Mouse (Mus musculus) heart, embryonic 12.5 days (tissue): ENCODE data around the gene Scap. TPM values are rescaled to one million over a fixed set of nuclear protein-coding genes. Genes with fewer than 3 reads are reported as not detected.

Experiments used
- ATAC-seq: fragments of 200-750 bp; cut with Nextera tagmentation; 2 replicates; pipeline ENCODE4 v1.8.0; 2017; ENCODE audit warnings: moderate TSS enrichment, moderate library complexity; ENCODE audit not compliant: insufficient number of reproducible peaks, low FRiP score
- H3K27ac ChIP-seq: fragments of 300-500 bp; sonication (generic); 2 replicates; pipeline ENCODE4 v1.5.1; 2016; ENCODE audit warnings: mild to moderate bottlenecking, moderate library complexity; ENCODE audit not compliant: poor library complexity, severe bottlenecking
- H3K27me3 ChIP-seq: fragments of 300-500 bp; sonication (generic); replicated peaks from 2 replicates; pipeline ENCODE4 v1.6.1; 2016; ENCODE audit warnings: mild to moderate bottlenecking, moderate library complexity
- H3K36me3 ChIP-seq: fragments of 300-500 bp; sonication (generic); 2 replicates; pipeline ENCODE4 v1.6.1; 2016; ENCODE audit warnings: mild to moderate bottlenecking, moderate library complexity
- H3K4me1 ChIP-seq: fragments of 300-500 bp; sonication (generic); replicated peaks from 2 replicates; pipeline ENCODE4 v1.6.1; 2016; ENCODE audit warnings: mild to moderate bottlenecking
- H3K4me2 ChIP-seq: fragments of 300-500 bp; sonication (generic); 2 replicates; pipeline ENCODE4 v1.6.1; 2016; ENCODE audit warnings: mild to moderate bottlenecking, moderate library complexity
- H3K4me3 ChIP-seq: fragments of 300-500 bp; sonication (generic); 2 replicates; pipeline ENCODE4 v1.5.1; 2016; ENCODE audit warnings: mild to moderate bottlenecking
- H3K9ac ChIP-seq: fragments of 300-500 bp; sonication (generic); 2 replicates; pipeline ENCODE4 v1.6.1; 2016; ENCODE audit warnings: mild to moderate bottlenecking, moderate library complexity
- H3K9me3 ChIP-seq: fragments of 300-500 bp; sonication (generic); replicated peaks from 2 replicates; pipeline ENCODE4 v1.6.1; 2016; ENCODE audit warnings: mild to moderate bottlenecking, moderate library complexity
- WGBS: fragments of 180-500 bp; shearing (Covaris S2); methylation state at CpG from one replicate; pipeline ENCODE4 v1.1.7; 2016; 5-methylcytosine and 5-hydroxymethylcytosine counted together
- polyA plus RNA-seq: library from polyadenylated mRNA; unstranded; fragments of >200 nt; fragmentation: Nextera tagmentation; extraction: Ambion mirVana; gene quantifications from 2 replicates; pipeline ENCODE4 v1.2.1, GENCODE M21; 2016

The Scap gene
- polyA plus RNA-seq, 1 experiment from 2014 or later, result 22.2 TPM

GRCm38 (mm10) chr9:110413785-110414184, 80.7 kb downstream of the Scap start:
- H3K36me3 ChIP-seq, result no peaks in the 10 kb centered on the region
- H3K9me3 ChIP-seq, result no peaks in the 10 kb centered on the region
- H3K4me2 ChIP-seq, result no peak overlapping the region
- H3K4me3 ChIP-seq, result no peak overlapping the region
- WGBS, result 45% methylated on average over 9 of the region's 9 CpGs
- H3K9ac ChIP-seq, result no peak overlapping the region
- H3K27ac ChIP-seq, result no peak overlapping the region
- H3K27me3 ChIP-seq, result no peaks in the 10 kb centered on the region; the same call in 1 of the 2 replicates
- H3K4me1 ChIP-seq, result peaks cover 3% of the 10 kb centered on the region; the same call in 1 of the 2 replicates
- no peak for ATAC-seq

GRCm38 (mm10) chr9:110419511-110420112, 86.5 kb downstream of the Scap start, which contains the start of gene Ngp:
TSS of gene Ngp (plus strand) at chr9:110419747.
- no peak within 1 kb of the TSS for H3K4me3 ChIP-seq
- 84% methylated on average over 12 of the region's 12 CpGs for WGBS
- no peak within 1 kb of the TSS for H3K4me2 ChIP-seq
- no peak for ATAC-seq
- H3K9me3 ChIP-seq, result no peaks in the 10 kb centered on the region
- H3K36me3 ChIP-seq, result no peaks in the 10 kb centered on the region
- no peak within 1 kb of the TSS for H3K9ac ChIP-seq
- no peak within 1 kb of the TSS for H3K27ac ChIP-seq
- H3K27me3 ChIP-seq, result no peaks in the 10 kb centered on the region; the same call in 1 of the 2 replicates
- no peaks in the 10 kb centered on the region for H3K4me1 ChIP-seq

- Histone ChIP-seq H3K36me3 (peaks cover 68% of the 10 kb centered on the region), H3K27me3 (no peaks in the 10 kb centered on the region), H3K27ac (no peak overlapping the region), H3K9me3 (no peaks in the 10 kb centered on the region), H3K9ac (no peak overlapping the region), H3K4me2 (no peak overlapping the region), H3K4me1 (no peaks in the 10 kb centered on the region), H3K4me3 (no peak overlapping the region)
- ATAC-seq, result no peak
- 64% methylated on average over 8 of the region's 8 CpGs for WGBS
Observed at GRCm38 (mm10) chr9:110431241-110431640, 98.2 kb downstream of the Scap start.

- no peak for ATAC-seq
- no peaks in the 10 kb centered on the region for H3K9me3 ChIP-seq
- peaks cover 71% of the 10 kb centered on the region for H3K36me3 ChIP-seq
- H3K27ac ChIP-seq, result no peak overlapping the region
- H3K4me3 ChIP-seq, result no peak overlapping the region
- no peak overlapping the region for H3K4me2 ChIP-seq
- no peaks in the 10 kb centered on the region for H3K4me1 ChIP-seq
- WGBS, result 90% methylated on average over 2 of the region's 2 CpGs
- no peak overlapping the region for H3K9ac ChIP-seq
- H3K27me3 ChIP-seq, result no peaks in the 10 kb centered on the region
Observed at GRCm38 (mm10) chr9:110433045-110433444, 100.0 kb downstream of the Scap start.

Other genes with a start within 250 kb of the Scap start
- 111 and 118 TPM in 2 replicates for gene Smarcc1, start 215.6 kb upstream of the Scap start, polyA plus RNA-seq
- 114 and 120 TPM in 2 replicates for gene Dhx30, start 215.5 kb upstream of the Scap start, polyA plus RNA-seq
- 1.9 and 2.1 TPM in 2 replicates for gene Cspg5, start 89.5 kb upstream of the Scap start, polyA plus RNA-seq
- gene Elp6, start 28.1 kb upstream of the Scap start, polyA plus RNA-seq, result 13.8 and 15.3 TPM in 2 replicates
- 13.6 and 14.0 TPM in 2 replicates for gene Ptpn23, start 74.9 kb downstream of the Scap start, polyA plus RNA-seq
- 0.26 and 0.65 TPM in 2 replicates for gene Ngp, start 86.5 kb downstream of the Scap start, polyA plus RNA-seq
- 9.8 and 10.2 TPM in 2 replicates for gene Klhl18, start 143.4 kb downstream of the Scap start, polyA plus RNA-seq
- gene Kif9, start 143.7 kb downstream of the Scap start, polyA plus RNA-seq, result 0.74 and 0.86 TPM in 2 replicates
- gene Setd2, start 199.3 kb downstream of the Scap start, polyA plus RNA-seq, result 26.4 and 28.5 TPM in 2 replicates